Mouse (Mus musculus) heart, embryonic 11.5 days (tissue): ENCODE results near the gene Snx6. TPM values are rescaled to one million over a fixed set of nuclear protein-coding genes. Genes with fewer than 3 reads are reported as not detected.
A peak's percentile ranks its signal among the peaks of the same experiment; 100 is the strongest.
"Not testable (repeated sequence)": the region's sequence is repeated elsewhere in the genome, so short reads cannot be mapped to it uniquely, and the experiment has no call there.

Experiments used
- ATAC-seq: fragments of 200-750 bp; cut with Nextera tagmentation; replicated peaks from 2 replicates; pipeline ENCODE4 v1.8.0; 2017; ENCODE audit warnings: moderate library complexity; ENCODE audit not compliant: insufficient number of reproducible peaks, low FRiP score, low TSS enrichment
- H3K27ac ChIP-seq: fragments of 300-500 bp; sonication (generic); 2 replicates; pipeline ENCODE4 v1.5.1; 2014; ENCODE audit warnings: mild to moderate bottlenecking, low read depth, low read length
- H3K27me3 ChIP-seq: fragments of 300-500 bp; sonication (generic); 2 replicates; pipeline ENCODE4 v1.6.1; 2014; ENCODE audit warnings: mild to moderate bottlenecking, low read length, mixed read lengths; ENCODE audit not compliant: control insufficient read depth, insufficient read depth
- H3K36me3 ChIP-seq: fragments of 300-500 bp; sonication (generic); 2 replicates; pipeline ENCODE4 v1.6.1; 2014; ENCODE audit warnings: mild to moderate bottlenecking, low read length, moderate library complexity, mixed read lengths; ENCODE audit not compliant: control insufficient read depth, insufficient read depth
- H3K4me1 ChIP-seq: fragments of 300-500 bp; sonication (generic); 2 replicates; pipeline ENCODE4 v1.6.1; 2014; ENCODE audit warnings: low read length; ENCODE audit not compliant: control insufficient read depth, insufficient read depth
- H3K4me2 ChIP-seq: fragments of 300-500 bp; sonication (generic); 2 replicates; pipeline ENCODE4 v1.6.1; 2014; ENCODE audit warnings: mild to moderate bottlenecking, moderate library complexity
- H3K4me3 ChIP-seq: fragments of 300-500 bp; sonication (generic); 2 replicates; pipeline ENCODE4 v1.5.1; 2014; ENCODE audit warnings: low read depth, low read length
- H3K9ac ChIP-seq: fragments of 300-500 bp; sonication (generic); 2 replicates; pipeline ENCODE4 v1.6.1; 2014; ENCODE audit warnings: mild to moderate bottlenecking, low read depth, low read length, moderate library complexity
- H3K9me3 ChIP-seq: fragments of 300-500 bp; sonication (generic); replicated peaks from 2 replicates; pipeline ENCODE4 v1.6.1; 2016; ENCODE audit warnings: low read length; ENCODE audit not compliant: control insufficient read depth
- WGBS: fragments of 180-500 bp; shearing (Covaris S2); extraction: QIAGEN DNeasy Blood & Tissue Kit; methylation state at CpG from one replicate; pipeline ENCODE4 v1.1.7; 2014; ENCODE audit not compliant: insufficient replicate concordance; 5-methylcytosine and 5-hydroxymethylcytosine counted together
- polyA plus RNA-seq: library from polyadenylated mRNA; unstranded; fragments of >200 nt; fragmentation: Nextera tagmentation; extraction: Ambion mirVana; gene quantifications from 2 replicates; pipeline ENCODE4 v1.2.1, GENCODE M21; 2014

Gene Snx6
- polyA plus RNA-seq, 1 experiment from 2014 or later = 135 TPM

- H3K9ac ChIP-seq, H3K4me3 ChIP-seq, H3K9me3 ChIP-seq, H3K27ac ChIP-seq, H3K27me3 ChIP-seq, H3K36me3 ChIP-seq, H3K4me2 ChIP-seq, H3K4me1 ChIP-seq: not testable (repeated sequence)
- no CpG with 5 or more reads among the region's 56 CpGs for WGBS
- peak; percentile 95 for ATAC-seq
Observed at GRCm38 (mm10) chr12:54729140-54730059, 66.1 kb downstream of the Snx6 start.

- H3K36me3 ChIP-seq, H3K4me1 ChIP-seq, H3K27ac ChIP-seq, H3K9ac ChIP-seq, H3K4me3 ChIP-seq, H3K4me2 ChIP-seq, H3K27me3 ChIP-seq, H3K9me3 ChIP-seq: not testable (repeated sequence)
- ATAC-seq = peak; percentile 94
- no CpG with 5 or more reads among the region's 56 CpGs for WGBS
Observed at GRCm38 (mm10) chr12:54718871-54719786, 76.4 kb downstream of the Snx6 start.

- H3K27ac ChIP-seq, H3K36me3 ChIP-seq, H3K4me2 ChIP-seq, H3K4me3 ChIP-seq, H3K9ac ChIP-seq, H3K9me3 ChIP-seq, ATAC-seq, H3K27me3 ChIP-seq, H3K4me1 ChIP-seq: not testable (repeated sequence)
- 68% methylated on average over 5 of the region's 11 CpGs for WGBS
Observed at GRCm38 (mm10) chr12:54717516-54717915, 78.0 kb downstream of the Snx6 start.

- H3K36me3 ChIP-seq, H3K27me3 ChIP-seq, H3K27ac ChIP-seq, H3K9ac ChIP-seq, H3K9me3 ChIP-seq, H3K4me2 ChIP-seq, H3K4me1 ChIP-seq, H3K4me3 ChIP-seq: not testable (repeated sequence)
- ATAC-seq = peak; percentile 55
- WGBS = 0% methylated on average over 4 of the region's 48 CpGs
Observed at GRCm38 (mm10) chr12:54713822-54714626, 81.5 kb downstream of the Snx6 start.

DNA sequence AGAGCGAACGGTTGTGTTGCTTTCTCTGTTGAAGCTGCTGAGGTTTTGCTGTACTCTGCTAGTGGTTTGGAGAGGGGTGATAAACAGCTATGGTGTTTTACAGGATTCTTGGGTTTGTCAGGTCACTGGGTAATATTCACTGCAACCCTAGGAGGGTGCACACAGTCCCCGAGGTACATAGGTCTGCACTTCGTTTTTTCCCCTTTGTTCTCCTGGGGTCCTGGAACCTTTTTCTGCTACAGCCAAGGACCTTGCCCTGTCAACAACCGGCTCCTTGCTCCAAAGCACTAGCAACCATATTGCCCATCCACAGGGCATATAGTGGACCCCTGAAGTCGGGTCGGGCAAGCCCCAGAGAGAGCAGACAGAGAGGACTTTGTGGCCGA lies 85.0 kb downstream of the Snx6 start:
- H3K4me1 ChIP-seq, H3K4me3 ChIP-seq, H3K9me3 ChIP-seq, H3K9ac ChIP-seq, H3K4me2 ChIP-seq, H3K27me3 ChIP-seq, H3K27ac ChIP-seq, H3K36me3 ChIP-seq: not testable (repeated sequence)
- ATAC-seq = peak; percentile 84
- WGBS = 0% methylated on average over 3 of the region's 8 CpGs

DNA sequence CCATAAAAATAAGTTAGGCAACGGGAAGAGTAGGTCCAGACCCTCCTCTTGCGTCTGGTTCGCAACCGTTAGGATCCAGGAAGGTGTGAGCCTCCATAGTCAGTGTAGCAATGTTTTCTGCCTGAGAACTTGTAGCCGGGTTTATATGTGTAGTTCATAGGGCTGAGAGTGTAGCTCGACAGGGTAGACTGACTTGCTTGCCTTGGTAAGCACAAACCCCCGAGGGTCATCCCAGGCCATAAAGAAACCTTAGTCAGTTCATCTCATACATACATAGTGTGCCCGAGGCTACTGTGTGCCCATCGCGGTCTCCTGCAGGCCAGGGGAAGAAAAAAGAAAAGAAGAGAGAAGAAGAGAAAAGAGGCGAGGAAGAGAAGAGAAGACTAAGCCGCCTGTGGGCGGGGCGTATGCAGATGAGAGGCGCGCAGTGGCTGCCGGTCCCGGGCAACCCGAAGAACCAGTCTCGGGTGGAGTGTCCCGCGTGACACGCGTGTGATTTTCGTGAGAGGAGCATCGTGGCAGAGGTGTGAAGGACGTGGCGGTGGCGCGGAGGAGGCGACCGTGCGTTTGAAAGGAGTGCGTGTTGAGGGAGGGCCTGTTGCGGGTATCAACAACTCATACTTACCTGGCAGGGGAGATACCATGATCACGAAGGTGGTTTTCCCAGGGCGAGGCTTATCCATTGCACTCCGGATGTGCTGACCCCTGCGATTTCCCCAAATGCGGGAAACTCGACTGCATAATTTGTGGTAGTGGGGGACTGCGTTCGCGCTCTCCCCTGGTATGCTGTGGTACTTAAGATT lies 85.6 kb downstream of the Snx6 start:
- H3K9me3 ChIP-seq, H3K4me2 ChIP-seq, H3K4me3 ChIP-seq, H3K36me3 ChIP-seq, H3K27ac ChIP-seq, H3K4me1 ChIP-seq, H3K9ac ChIP-seq, H3K27me3 ChIP-seq: not testable (repeated sequence)
- peak; percentile 67 for ATAC-seq
- 1% methylated on average over 11 of the region's 44 CpGs for WGBS

DNA sequence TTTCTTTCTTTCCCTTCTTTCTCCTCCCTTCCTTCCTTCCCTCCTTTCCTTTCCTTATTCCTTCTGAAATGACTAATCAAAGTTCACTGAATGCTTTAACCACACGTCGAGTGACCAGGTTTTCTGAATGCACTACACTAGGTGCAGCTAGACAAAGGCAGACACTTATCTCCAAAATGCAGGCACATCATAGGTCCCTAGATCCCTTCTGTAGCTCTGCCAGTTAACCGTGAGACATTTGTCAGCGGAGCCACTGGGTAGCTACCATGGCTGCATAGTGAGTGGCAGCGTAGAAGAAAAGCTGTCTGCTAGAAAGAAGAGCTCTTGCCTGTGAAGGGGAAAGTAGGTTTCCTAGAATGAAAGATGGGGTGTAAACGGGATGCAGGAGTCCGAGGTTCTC lies 96.1 kb downstream of the Snx6 start:
- no peaks in the 10 kb centered on the region for H3K27me3 ChIP-seq
- no peak overlapping the region for H3K4me3 ChIP-seq
- no peak overlapping the region for H3K4me2 ChIP-seq
- no peak overlapping the region for H3K9ac ChIP-seq
- 63% methylated on average over 7 of the region's 7 CpGs for WGBS
- ATAC-seq = no peak
- no peaks in the 10 kb centered on the region for H3K9me3 ChIP-seq
- H3K27ac ChIP-seq = no peak overlapping the region
- H3K4me1 ChIP-seq = peaks cover 4% of the 10 kb centered on the region; the same call in 1 of the 2 replicates
- H3K36me3 ChIP-seq = no peaks in the 10 kb centered on the region
